In the genomic region with DNA sequence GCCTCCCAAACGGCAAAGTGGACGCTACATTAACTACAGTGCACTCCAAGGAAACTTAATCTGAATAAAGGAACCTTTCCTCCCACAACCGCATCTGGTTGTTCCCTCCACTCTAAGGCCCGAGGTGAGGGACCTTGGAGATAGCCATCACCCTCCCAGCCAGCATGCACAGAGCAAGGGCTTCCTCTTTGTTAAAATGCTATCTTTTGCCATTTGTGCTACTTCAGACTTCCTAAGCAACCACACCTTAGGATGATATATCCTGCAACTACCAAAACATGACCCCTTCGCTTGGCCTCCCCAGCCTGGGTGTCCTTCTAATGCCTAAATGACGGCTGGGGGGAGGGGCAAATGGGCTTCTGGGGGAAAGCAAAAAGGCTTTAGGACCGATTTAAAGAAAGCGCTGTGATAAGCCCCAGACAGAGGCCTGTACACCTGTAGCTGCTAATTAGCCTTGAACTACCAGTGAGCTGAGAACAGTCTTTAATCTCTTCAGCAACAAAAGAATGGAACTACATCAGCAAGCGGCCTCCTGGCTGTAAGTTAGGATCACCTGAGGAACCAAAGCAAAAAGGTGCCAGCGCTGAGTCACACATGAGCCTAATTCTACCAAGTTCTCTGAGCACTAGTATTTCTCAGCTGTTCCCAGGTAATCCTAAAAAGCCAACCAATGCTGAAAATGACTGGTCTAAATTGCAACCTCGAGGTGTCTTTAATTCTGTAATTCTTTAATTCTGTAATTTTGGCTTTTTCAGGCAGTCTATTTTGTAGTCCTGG, we compare ENCODE assay signal across 9 mouse cellular contexts. TPM values are rescaled to one million over a fixed set of nuclear protein-coding genes. Genes with fewer than 3 reads are reported as not detected.
DNase-seq lines count a peak whose midpoint lies in the region; ATAC-seq and TF ChIP-seq lines count a peak whose summit lies in the region.
"Had no signal": no experiment of that assay in that cellular context is flagged by ENCODE, and none has a peak within 500 bp of the region (broad histone marks: within the 10 kb centered on the region; RNA-seq: fewer than 3 reads in every experiment).

No protein-coding gene starts in this region.

- peak overlapping the region; percentile 29 for H3K4me2 ChIP-seq in heart, embryonic 11.5 days
- H3K4me2 ChIP-seq in lung, embryonic 15.5 days: peak overlapping the region; percentile 16

- 0 out of 2 replicates have a peak overlapping the region, but pooled peaks have one; percentile 0 for H3K4me3 ChIP-seq in heart, embryonic 11.5 days (ENCODE audit: low read depth, low read length)
- H3K4me3 ChIP-seq in lung, embryonic 15.5 days: no peak overlapping the region
- H3K4me3 ChIP-seq in bone marrow macrophage, adult 2 months (ENCODE audit: insufficient read depth, low read length): peak overlapping the region; percentile 43
- H3K4me3 ChIP-seq in liver, adult 2 months (ENCODE audit: insufficient read depth, low read depth, low read length): no peak overlapping the region

- no peak for ATAC-seq in heart, embryonic 11.5 days (replicated peaks; ENCODE audit: insufficient number of reproducible peaks, low FRiP score, low TSS enrichment)
- ATAC-seq in lung, embryonic 15.5 days (ENCODE audit: borderline replicate concordance, extremely low read depth, low FRiP score, low TSS enrichment): no peak
- ATAC-seq in activated CD4-positive, CD25-positive, alpha-beta regulatory T cell, adult 4 months: no peak

- TF ChIP-seq CTCF in bone marrow macrophage, adult 2 months (IDR thresholded peaks at IDR 0.05; ENCODE audit: low read depth, low read length): no peak
- TF ChIP-seq CTCF in liver, adult 2 months (IDR thresholded peaks at IDR 0.05; ENCODE audit: low read depth, low read length): no peak

- intact Hi-C loops in heart, postnatal 14 days (cut with DNase I): no loop called here

- 46% methylated on average over 11 of the region's 11 CpGs for WGBS in heart, embryonic 11.5 days (ENCODE audit: insufficient replicate concordance)
- WGBS in lung, embryonic 15.5 days: 63% methylated on average over 11 of the region's 11 CpGs
- WGBS in liver, adult 2 months: 55% methylated on average over 11 of the region's 11 CpGs

- no peaks in the 10 kb centered on the region; the same call in 1 of the 2 replicates for H3K36me3 ChIP-seq in heart, embryonic 11.5 days (ENCODE audit: control insufficient read depth, insufficient read depth, low read length)
- peaks cover 26% of the 10 kb centered on the region for H3K36me3 ChIP-seq in lung, embryonic 15.5 days
- H3K36me3 ChIP-seq in liver, adult 2 months (ENCODE audit: control insufficient read depth, insufficient read depth, low read length): peaks cover 8% of the 10 kb centered on the region

- TF ChIP-seq POLR2A in bone marrow macrophage, adult 2 months (IDR thresholded peaks at IDR 0.05; ENCODE audit: borderline replicate concordance, low read depth, low read length): no peak
- TF ChIP-seq POLR2A in liver, adult 2 months (IDR thresholded peaks at IDR 0.05; ENCODE audit: extremely low read depth, insufficient read depth, low read length): no peak

- H3K79me2 ChIP-seq in liver, adult 2 months (ENCODE audit: control insufficient read depth, insufficient read depth, low read length): peaks cover 34% of the 10 kb centered on the region; the same call in 1 of the 2 replicates

- H3K27me3 ChIP-seq in heart, embryonic 11.5 days (ENCODE audit: control insufficient read depth, insufficient read depth, low read length): no peaks in the 10 kb centered on the region
- no peaks in the 10 kb centered on the region for H3K27me3 ChIP-seq in lung, embryonic 15.5 days
- H3K27me3 ChIP-seq in liver, adult 2 months (ENCODE audit: control insufficient read depth, insufficient read depth, low read length): no peaks in the 10 kb centered on the region

- DNase-seq in heart, postnatal 14 days: no peak
- no peak for DNase-seq in lung, postnatal 10 days
- DNase-seq in liver, adult 2 months (ENCODE audit: extremely low read depth, low read depth, low spot score): no peak
- no peak for DNase-seq in Muller cell, postnatal 12 days (ENCODE audit: inconsistent ontology term)
- DNase-seq: embryo, embryonic 11 days had no signal

- no peaks in the 10 kb centered on the region for H3K9me3 ChIP-seq in heart, embryonic 11.5 days (replicated peaks; ENCODE audit: control insufficient read depth, low read length)
- no peaks in the 10 kb centered on the region for H3K9me3 ChIP-seq in lung, embryonic 15.5 days

- H3K4me1 ChIP-seq in heart, embryonic 11.5 days (ENCODE audit: control insufficient read depth, insufficient read depth, low read length): peaks cover 38% of the 10 kb centered on the region
- peaks cover 63% of the 10 kb centered on the region for H3K4me1 ChIP-seq in lung, embryonic 15.5 days
- H3K4me1 ChIP-seq in bone marrow macrophage, adult 2 months (ENCODE audit: control insufficient read depth, insufficient read depth, low read length): peaks cover 37% of the 10 kb centered on the region
- H3K4me1 ChIP-seq in liver, adult 2 months (ENCODE audit: control insufficient read depth, insufficient read depth, low read length): peaks cover 38% of the 10 kb centered on the region

- H3K27ac ChIP-seq in heart, embryonic 11.5 days (ENCODE audit: low read depth, low read length): no peak overlapping the region
- 0 out of 2 replicates have a peak overlapping the region, but pooled peaks have one; percentile 20 for H3K27ac ChIP-seq in lung, embryonic 15.5 days
- peak overlapping the region; percentile 82 for H3K27ac ChIP-seq in bone marrow macrophage, adult 2 months (ENCODE audit: insufficient read depth, low read depth, low read length)
- H3K27ac ChIP-seq in liver, adult 2 months (replicated peaks; ENCODE audit: insufficient read depth, low read depth, low read length): peak overlapping the region; percentile 63

- H3K9ac ChIP-seq in heart, embryonic 11.5 days (ENCODE audit: low read depth, low read length): peak overlapping the region; percentile 17; the same call in 1 of the 2 replicates
- H3K9ac ChIP-seq in lung, embryonic 15.5 days: no peak overlapping the region
- H3K9ac ChIP-seq in liver, adult 2 months (ENCODE audit: low read depth, low read length): peak overlapping the region; percentile 23; the same call in 1 of the 2 replicates

RNA-seq across cellular contexts. Expression of gene Foxo3, which starts 4.9 kb away (rescaled TPM):
- 5.2 and 7.3 TPM in 2 replicates for polyA plus RNA-seq in heart, embryonic 11.5 days (2014; fragmentation: Nextera tagmentation; extraction: Ambion mirVana)
- total RNA-seq in heart, postnatal 14 days (2021): 10 to 100 TPM; 78.4 to 83.4 TPM
- 8.6 and 8.9 TPM in 2 replicates for polyA plus RNA-seq in lung, embryonic 15.5 days (2015; fragmentation: Nextera tagmentation; extraction: Ambion mirVana)
- polyA plus RNA-seq in bone marrow macrophage, adult 2 months (2012; ENCODE audit: insufficient read depth, insufficient read length, missing spikeins): 34.6 and 39.7 TPM in 2 replicates
- total RNA-seq in liver, adult 2 months (2014; rRNA removed): 34.2 and 35.4 TPM in 2 replicates
- polyA plus RNA-seq in liver, adult 2 months (2012; rRNA removed): 17.0 and 17.7 TPM in 2 replicates
- polyA plus RNA-seq in activated CD4-positive, CD25-positive, alpha-beta regulatory T cell, adult 4 months (2017; shearing (Covaris generic)): 1 to 10 TPM; 8.6 to 9.4 TPM

Comparison
In these comparisons a context has a peak if more than half of its experiments do, and no peak if none do; other contexts are left out.
1. H3K4me3 ChIP-seq: peak in heart, embryonic 11.5 days (single experiment) and bone marrow macrophage, adult 2 months (single experiment); none in lung, embryonic 15.5 days (single experiment) and liver, adult 2 months (single experiment).